Mouse (Mus musculus) neutrophil, adult 5-6 weeks (primary cell): ENCODE measurements around the gene Hoxb6. TPM values are rescaled to one million over a fixed set of nuclear protein-coding genes. Genes with fewer than 3 reads are reported as not detected.

Experiments
- ATAC-seq: fragments of 151-379, 151-347 bp; 2 replicates; pipeline ENCODE4 v1.8.0; 2017; ENCODE audit warnings: mild to moderate bottlenecking, moderate TSS enrichment; ENCODE audit not compliant: insufficient number of reproducible peaks, poor library complexity, low FRiP score, severe bottlenecking; ENCODE audit errors: extremely low read depth
- total RNA-seq: library from RNA; stranded (forward); fragments of 200-1000 nt; gene quantifications from 2 replicates; pipeline ENCODE4 v1.2.3, GENCODE M21; 2017

Gene Hoxb6
- total RNA-seq, 1 experiment from 2014 or later, result not detected

GRCm38 (mm10) chr11:96344061-96344877, 52.0 kb downstream of the Hoxb6 start:
- no peak for ATAC-seq

GRCm38 (mm10) chr11:96344878-96345159, 52.5 kb downstream of the Hoxb6 start:
- no peak for ATAC-seq

GRCm38 (mm10) chr11:96345220-96345892, 53.1 kb downstream of the Hoxb6 start:
- no peak for ATAC-seq

- ATAC-seq, result no peak
Measured at GRCm38 (mm10) chr11:96345893-96346806, 53.9 kb downstream of the Hoxb6 start.

GRCm38 (mm10) chr11:96346916-96347520, 54.7 kb downstream of the Hoxb6 start:
- ATAC-seq, result no peak

- ATAC-seq, result no peak
Measured at GRCm38 (mm10) chr11:96347717-96348116, 55.4 kb downstream of the Hoxb6 start.

- no peak for ATAC-seq
Measured at GRCm38 (mm10) chr11:96348141-96348928, 56.1 kb downstream of the Hoxb6 start.

GRCm38 (mm10) chr11:96348988-96349387, 56.7 kb downstream of the Hoxb6 start:
- no peak for ATAC-seq

GRCm38 (mm10) chr11:96349491-96350340, 57.4 kb downstream of the Hoxb6 start:
- ATAC-seq, result no peak

- no peak for ATAC-seq
Measured at GRCm38 (mm10) chr11:96350341-96350624, 58.0 kb downstream of the Hoxb6 start, which contains the start of gene Hoxb2. Gene Hoxb2, plus strand, starts transcription at chr11:96350525.

- no peak for ATAC-seq
Measured at GRCm38 (mm10) chr11:96350791-96351190, 58.5 kb downstream of the Hoxb6 start.

Other genes starting within 250 kb of the Hoxb6 start
- gene Ube2z, start 227.1 kb upstream of the Hoxb6 start, total RNA-seq, result 31.0 and 34.1 TPM in 2 replicates
- gene Atp5g1, start 216.8 kb upstream of the Hoxb6 start, total RNA-seq, result 7.6 and 10.8 TPM in 2 replicates
- not detected in 2 replicates for gene Calcoco2, start 180.5 kb upstream of the Hoxb6 start, total RNA-seq
- not detected in 2 replicates for gene Ttll6, start 158.7 kb upstream of the Hoxb6 start, total RNA-seq
- gene Hoxb13, start 98.2 kb upstream of the Hoxb6 start, total RNA-seq, result not detected in 2 replicates
- gene Hoxb9, start 21.0 kb upstream of the Hoxb6 start, total RNA-seq, result not detected in 2 replicates
- not detected in 2 replicates for gene Hoxb8, start 10.6 kb upstream of the Hoxb6 start, total RNA-seq
- not detected in 2 replicates for gene Hoxb7, start 5.9 kb upstream of the Hoxb6 start, total RNA-seq
- 0.25 TPM in 1 of 2 replicates, not detected in the other for gene Hoxb5, start 10.9 kb downstream of the Hoxb6 start, total RNA-seq
- 2.0 and 4.2 TPM in 2 replicates for gene Hoxb4, start 25.8 kb downstream of the Hoxb6 start, total RNA-seq
- 0.70 and 0.86 TPM in 2 replicates for gene Hoxb3, start 30.9 kb downstream of the Hoxb6 start, total RNA-seq
- gene Hoxb2, start 58.0 kb downstream of the Hoxb6 start, total RNA-seq, result 0.12 TPM in 1 of 2 replicates, not detected in the other
- gene Hoxb1, start 73.3 kb downstream of the Hoxb6 start, total RNA-seq, result not detected in 2 replicates
- gene Skap1, start 172.1 kb downstream of the Hoxb6 start, total RNA-seq, result 29.5 and 33.1 TPM in 2 replicates